In genomic region chr3:51075219-51075920, GRCm38 (mm10) we compare ENCODE assay signal across 10 mouse cellular contexts.
DNase-seq lines count a peak whose midpoint lies in the region; ATAC-seq lines count a peak whose summit lies in the region.
"Had no signal": no experiment of that assay in that cellular context is flagged by ENCODE, and none has a peak within 500 bp of the region (broad histone marks: within the 10 kb centered on the region; RNA-seq: fewer than 3 reads in every experiment).

No protein-coding gene starts in this region.

- ATAC-seq in heart, embryonic 11.5 days (replicated peaks; ENCODE audit: insufficient number of reproducible peaks, low FRiP score, low TSS enrichment): no peak
- ATAC-seq in forebrain, embryonic 14.5 days: peak; percentile 68; the same call in 1 of the 2 replicates

- WGBS in heart, embryonic 11.5 days (ENCODE audit: insufficient replicate concordance): 78% methylated on average over 10 of the region's 10 CpGs
- WGBS in forebrain, embryonic 14.5 days: 51% methylated on average over 10 of the region's 10 CpGs

- H3K27me3 ChIP-seq in heart, embryonic 11.5 days (ENCODE audit: control insufficient read depth, insufficient read depth, low read length): no peaks in the 10 kb centered on the region
- no peaks in the 10 kb centered on the region for H3K27me3 ChIP-seq in forebrain, embryonic 14.5 days (replicated peaks; ENCODE audit: control insufficient read depth, insufficient read depth, low read length)
- H3K27me3 ChIP-seq: embryonic facial prominence, embryonic 12.5 days had no signal

- H3K27ac ChIP-seq in heart, embryonic 11.5 days (ENCODE audit: low read depth, low read length): no peak overlapping the region
- no peak overlapping the region for H3K27ac ChIP-seq in forebrain, embryonic 14.5 days (ENCODE audit: low read depth, low read length)

- H3K9me3 ChIP-seq in heart, embryonic 11.5 days (replicated peaks; ENCODE audit: control insufficient read depth, low read length): no peaks in the 10 kb centered on the region
- H3K9me3 ChIP-seq in forebrain, embryonic 14.5 days (replicated peaks; ENCODE audit: control insufficient read depth, low read length): no peaks in the 10 kb centered on the region
- H3K9me3 ChIP-seq: embryonic facial prominence, embryonic 12.5 days had no signal

- H3K4me2 ChIP-seq in heart, embryonic 11.5 days: no peak overlapping the region
- no peak overlapping the region for H3K4me2 ChIP-seq in forebrain, embryonic 14.5 days (ENCODE audit: low read length)
- H3K4me2 ChIP-seq: embryonic facial prominence, embryonic 12.5 days had no signal

- H3K4me3 ChIP-seq in heart, embryonic 11.5 days (ENCODE audit: low read depth, low read length): no peak overlapping the region
- no peak overlapping the region for H3K4me3 ChIP-seq in forebrain, embryonic 14.5 days (ENCODE audit: low read depth, low read length)
- H3K4me3 ChIP-seq: embryonic facial prominence, embryonic 12.5 days had no signal

- DNase-seq in heart, adult 11 months: peak; percentile 90
- DNase-seq in Muller cell, postnatal 12 days (ENCODE audit: inconsistent ontology term): peak; percentile 44
- peak; percentile 64 for DNase-seq in forebrain, embryonic 14.5 days (ENCODE audit: low spot score)
- peak; percentile 25 for DNase-seq in layer of hippocampus, adult 9-10 months (ENCODE audit: low spot score)
- DNase-seq in MN1 (ENCODE audit: low spot score): no peak
- DNase-seq in thymus, postnatal 4 days: no peak
- DNase-seq in right cerebral cortex, postnatal 10 days (ENCODE audit: low spot score in 2 of 2): no peak
- DNase-seq: kidney, adult 8-10 months had no signal

- no peaks in the 10 kb centered on the region for H3K36me3 ChIP-seq in heart, embryonic 11.5 days (ENCODE audit: control insufficient read depth, insufficient read depth, low read length)
- no peaks in the 10 kb centered on the region for H3K36me3 ChIP-seq in forebrain, embryonic 14.5 days (ENCODE audit: control insufficient read depth, insufficient read depth, low read length)
- H3K36me3 ChIP-seq: embryonic facial prominence, embryonic 12.5 days had no signal

- H3K9ac ChIP-seq in heart, embryonic 11.5 days (ENCODE audit: low read depth, low read length): no peak overlapping the region
- H3K9ac ChIP-seq in forebrain, embryonic 14.5 days (ENCODE audit: low read length): no peak overlapping the region
- H3K9ac ChIP-seq: embryonic facial prominence, embryonic 12.5 days had no signal

- H3K4me1 ChIP-seq in heart, embryonic 11.5 days (ENCODE audit: control insufficient read depth, insufficient read depth, low read length): no peaks in the 10 kb centered on the region
- no peaks in the 10 kb centered on the region; the same call in 1 of the 2 replicates for H3K4me1 ChIP-seq in forebrain, embryonic 14.5 days (ENCODE audit: control insufficient read depth, insufficient read depth, low read length)

Comparison
In these comparisons a context has a peak if more than half of its experiments do, and no peak if none do; other contexts are left out.
1. DNase-seq: peak in heart, adult 11 months (single experiment), Muller cell, postnatal 12 days (single experiment), forebrain, embryonic 14.5 days (single experiment) and layer of hippocampus, adult 9-10 months (single experiment); none in MN1 (single experiment), thymus, postnatal 4 days (single experiment) and right cerebral cortex, postnatal 10 days (0 of 2).